Mouse (Mus musculus) MEL (cell line): ENCODE data around the gene Fam173a. TPM values are rescaled to one million over a fixed set of nuclear protein-coding genes. Genes with fewer than 3 reads are reported as not detected.

Experiments used
- DNase-seq: peaks from one replicate; pipeline ENCODE4 v3.0.0; 2011; ENCODE audit warnings: low read depth, low spot score
- H3K27ac ChIP-seq: 2 replicates; pipeline ENCODE4 v1.5.1; 2012; ENCODE audit warnings: low read depth, mild to moderate bottlenecking, control low read depth, low read length, moderate library complexity; ENCODE audit not compliant: control insufficient read depth
- H3K27me3 ChIP-seq, 2 experiments: fragments of 150-350 bp in 1 of 2; sonication (generic) in 1 of 2; 2 replicates each; pipeline ENCODE4 v1.6.1; 2012; ENCODE audit warnings: low read length in 2 of 2, mild to moderate bottlenecking in 2 of 2, improper control_type of control experiment in 1 of 2, moderate library complexity in 1 of 2; ENCODE audit not compliant: insufficient read depth in 2 of 2, control insufficient read depth in 1 of 2
- H3K36me3 ChIP-seq, 2 experiments: 2 replicates each; pipeline ENCODE4 v1.6.1; 2012 to 2014; ENCODE audit warnings: low read length in 2 of 2, improper control_type of control experiment in 1 of 2, inconsistent platforms in 1 of 2, mild to moderate bottlenecking in 1 of 2; ENCODE audit not compliant: insufficient read depth in 2 of 2, control insufficient read depth in 1 of 2
- H3K4me1 ChIP-seq, 2 experiments: fragments of 150-350 bp in 1 of 2; sonication (generic) in 1 of 2; 2 replicates each; pipeline ENCODE4 v1.6.1; 2012; ENCODE audit warnings: low read length in 2 of 2, improper control_type of control experiment in 1 of 2, mild to moderate bottlenecking in 1 of 2; ENCODE audit not compliant: insufficient read depth in 2 of 2, control insufficient read depth in 1 of 2
- H3K4me3 ChIP-seq, 2 experiments: fragments of 150-350 bp in 1 of 2; sonication (generic) in 1 of 2; 2 replicates each; pipeline ENCODE4 v1.5.1; 2012; ENCODE audit warnings: low read depth in 2 of 2, low read length in 2 of 2, mild to moderate bottlenecking in 2 of 2, moderate library complexity in 2 of 2, control low read depth in 1 of 2, improper control_type of control experiment in 1 of 2; ENCODE audit not compliant: control insufficient read depth in 1 of 2, insufficient read depth in 1 of 2
- H3K79me2 ChIP-seq: 2 replicates; pipeline ENCODE4 v1.6.1; 2012; ENCODE audit warnings: mild to moderate bottlenecking, low read length, moderate library complexity; ENCODE audit not compliant: control insufficient read depth, poor library complexity, insufficient read depth
- H3K9ac ChIP-seq: 2 replicates; pipeline ENCODE4 v1.6.1; 2012; ENCODE audit warnings: low read depth, mild to moderate bottlenecking, control low read depth, low read length, moderate library complexity; ENCODE audit not compliant: control insufficient read depth, poor library complexity, severe bottlenecking
- H3K9me3 ChIP-seq: fragments of 150-350 bp; sonication (generic); replicated peaks from 2 replicates; pipeline ENCODE4 v1.6.1; 2012; ENCODE audit warnings: mild to moderate bottlenecking, low read length, improper control_type of control experiment, moderate library complexity; ENCODE audit not compliant: insufficient read depth
- BHLHE40 ChIP-seq: IDR thresholded peaks from 2 replicates; pipeline ENCODE4 v1.6.1; 2012; ENCODE audit warnings: low read depth, mild to moderate bottlenecking, inconsistent platforms, low read length, improper control_type of control experiment, borderline replicate concordance
- CHD2 ChIP-seq: IDR thresholded peaks from 2 replicates; pipeline ENCODE4 v1.6.1; 2011; ENCODE audit warnings: low read length, improper control_type of control experiment
- CTCF ChIP-seq, 3 experiments: IDR thresholded peaks in 2 of 3; conservative IDR thresholded peaks in 1 of 3; 2 replicates each; pipeline ENCODE4 v1.5.1; 2011 to 2012; ENCODE audit warnings: low read length in 3 of 3, low read depth in 2 of 3, mild to moderate bottlenecking in 2 of 3, improper control_type of control experiment in 1 of 3, inconsistent platforms in 1 of 3, mixed read lengths in 1 of 3, moderate library complexity in 1 of 3; ENCODE audit not compliant: control insufficient read depth in 1 of 3, insufficient read depth in 1 of 3, poor library complexity in 1 of 3, severe bottlenecking in 1 of 3
- EP300 ChIP-seq, 2 experiments: IDR thresholded peaks; 2 replicates each; pipeline ENCODE4 v1.6.1; 2011; ENCODE audit warnings: improper control_type of control experiment in 2 of 2, low read length in 2 of 2, low read depth in 1 of 2, mild to moderate bottlenecking in 1 of 2
- ETS1 ChIP-seq: IDR thresholded peaks from 2 replicates; pipeline ENCODE4 v1.6.1; 2012; ENCODE audit warnings: low read depth, mild to moderate bottlenecking, inconsistent platforms, low read length, improper control_type of control experiment, moderate library complexity
- GABPA ChIP-seq: IDR thresholded peaks from 2 replicates; pipeline ENCODE4 v1.6.1; 2012; ENCODE audit warnings: low read depth, mild to moderate bottlenecking, inconsistent platforms, low read length, improper control_type of control experiment, moderate library complexity
- HCFC1 ChIP-seq: IDR thresholded peaks from 2 replicates; pipeline ENCODE4 v1.6.1; 2012; ENCODE audit warnings: low read depth, mild to moderate bottlenecking, inconsistent platforms, low read length, improper control_type of control experiment, moderate library complexity
- JUND ChIP-seq: IDR thresholded peaks from 2 replicates; pipeline ENCODE4 v1.6.1; 2011; ENCODE audit warnings: low read depth, mild to moderate bottlenecking, improper control_type of control experiment, low read length
- KAT2A ChIP-seq: conservative IDR thresholded peaks from 2 replicates; pipeline ENCODE4 v1.6.1; 2012; ENCODE audit warnings: low read depth, low read length, improper control_type of control experiment, inconsistent platforms
- MAFK ChIP-seq: IDR thresholded peaks from 2 replicates; pipeline ENCODE4 v1.6.1; 2011; ENCODE audit warnings: low read depth, mild to moderate bottlenecking, low read length, improper control_type of control experiment, borderline replicate concordance
- MAX ChIP-seq: IDR thresholded peaks from 2 replicates; pipeline ENCODE4 v1.6.1; 2011; ENCODE audit warnings: low read length, improper control_type of control experiment
- MAZ ChIP-seq: IDR thresholded peaks from 2 replicates; pipeline ENCODE4 v1.6.1; 2012; ENCODE audit warnings: low read depth, mild to moderate bottlenecking, inconsistent platforms, low read length, improper control_type of control experiment
- MEF2A ChIP-seq: IDR thresholded peaks from 2 replicates; pipeline ENCODE4 v1.6.1; 2014; ENCODE audit warnings: low read depth, mild to moderate bottlenecking, inconsistent platforms, low read length, improper control_type of control experiment; ENCODE audit not compliant: poor library complexity, insufficient replicate concordance, severe bottlenecking; ENCODE audit errors: extremely low read depth
- MYB ChIP-seq: IDR thresholded peaks from 2 replicates; pipeline ENCODE4 v1.6.1; 2011; ENCODE audit warnings: mild to moderate bottlenecking, low read depth, low read length, improper control_type of control experiment
- MYC ChIP-seq: IDR thresholded peaks from 2 replicates; pipeline ENCODE4 v1.6.1; 2011; ENCODE audit warnings: low read depth, mild to moderate bottlenecking, low read length, improper control_type of control experiment, moderate library complexity
- NRF1 ChIP-seq: IDR thresholded peaks from 2 replicates; pipeline ENCODE4 v1.6.1; 2014; ENCODE audit warnings: low read depth, mild to moderate bottlenecking, inconsistent platforms, low read length, improper control_type of control experiment, moderate library complexity; ENCODE audit not compliant: poor library complexity, insufficient read depth, severe bottlenecking
- POLR2A ChIP-seq, 2 experiments: IDR thresholded peaks; 2 replicates each; pipeline ENCODE4 v1.6.1; 2011 to 2012; ENCODE audit warnings: low read length in 2 of 2, mild to moderate bottlenecking in 2 of 2, control low read depth in 1 of 2, improper control_type of control experiment in 1 of 2, low read depth in 1 of 2, moderate library complexity in 1 of 2; ENCODE audit not compliant: control insufficient read depth in 1 of 2, insufficient read depth in 1 of 2, poor library complexity in 1 of 2
- POLR2AphosphoS2 ChIP-seq: IDR thresholded peaks from 2 replicates; pipeline ENCODE4 v1.6.1; 2011; ENCODE audit warnings: low read length, improper control_type of control experiment
- POLR2AphosphoS5 ChIP-seq: IDR thresholded peaks from 2 replicates; pipeline ENCODE4 v1.6.1; 2012; ENCODE audit warnings: low read depth, borderline replicate concordance, mild to moderate bottlenecking, inconsistent platforms, low read length, moderate library complexity, mixed read lengths
- RAD21 ChIP-seq: IDR thresholded peaks from 2 replicates; pipeline ENCODE4 v1.6.1; 2011; ENCODE audit warnings: mild to moderate bottlenecking, low read depth, low read length, improper control_type of control experiment
- RCOR1 ChIP-seq: IDR thresholded peaks from 2 replicates; pipeline ENCODE4 v1.6.1; 2012; ENCODE audit warnings: low read depth, mild to moderate bottlenecking, inconsistent platforms, low read length, improper control_type of control experiment
- SIN3A ChIP-seq: IDR thresholded peaks from 2 replicates; pipeline ENCODE4 v1.6.1; 2012; ENCODE audit warnings: low read length, improper control_type of control experiment, inconsistent platforms
- SMC3 ChIP-seq: IDR thresholded peaks from 2 replicates; pipeline ENCODE4 v1.6.1; 2011; ENCODE audit warnings: low read depth, low read length, improper control_type of control experiment
- TAL1 ChIP-seq: IDR thresholded peaks from 2 replicates; pipeline ENCODE4 v1.6.1; 2012; ENCODE audit warnings: mild to moderate bottlenecking, inconsistent platforms, low read length, moderate library complexity, mixed read lengths
- TBP ChIP-seq: IDR thresholded peaks from 2 replicates; pipeline ENCODE4 v1.8.0; 2011; ENCODE audit warnings: low read depth, low read length, improper control_type of control experiment
- TCF12 ChIP-seq: IDR thresholded peaks from 2 replicates; pipeline ENCODE4 v1.6.1; 2014; ENCODE audit warnings: low read depth, mild to moderate bottlenecking, inconsistent platforms, low read length, improper control_type of control experiment, moderate library complexity
- UBTF ChIP-seq: IDR thresholded peaks from 2 replicates; pipeline ENCODE4 v1.6.1; 2012; ENCODE audit warnings: low read depth, mild to moderate bottlenecking, inconsistent platforms, low read length, improper control_type of control experiment, moderate library complexity, borderline replicate concordance; ENCODE audit not compliant: insufficient read depth
- ZMIZ1 ChIP-seq: IDR thresholded peaks from 2 replicates; pipeline ENCODE4 v1.6.1; 2012; ENCODE audit warnings: low read depth, mild to moderate bottlenecking, inconsistent platforms, low read length, improper control_type of control experiment, moderate library complexity
- ZNF384 ChIP-seq: IDR thresholded peaks from 2 replicates; pipeline ENCODE4 v1.6.1; 2012; ENCODE audit warnings: low read depth, mild to moderate bottlenecking, inconsistent platforms, low read length, improper control_type of control experiment
- polyA plus RNA-seq, 2 experiments: library from polyadenylated mRNA; stranded (reverse) in 1 of 2; unstranded in 1 of 2; fragments of >175 nt in 1 of 2; fragments of >200 nt in 1 of 2; gene quantifications; 2 replicates each; pipeline versions ENCODE4 v1.2.1 to v1.2.4; 2012; ENCODE audit warnings: low replicate concordance in 2 of 2, low read depth in 1 of 2; ENCODE audit not compliant: insufficient read length in 2 of 2, insufficient read depth in 1 of 2, missing spikeins in 1 of 2
- total RNA-seq: library from RNA; depleted of rRNA; stranded (reverse); fragments of 300-350 nt; gene quantifications from 2 replicates; pipeline ENCODE4 v1.2.3, GENCODE M21; 2012

Gene Fam173a
- total and polyA plus RNA-seq, 3 experiments = 36.6 to 39.0 TPM; not detected in 1

DNA sequence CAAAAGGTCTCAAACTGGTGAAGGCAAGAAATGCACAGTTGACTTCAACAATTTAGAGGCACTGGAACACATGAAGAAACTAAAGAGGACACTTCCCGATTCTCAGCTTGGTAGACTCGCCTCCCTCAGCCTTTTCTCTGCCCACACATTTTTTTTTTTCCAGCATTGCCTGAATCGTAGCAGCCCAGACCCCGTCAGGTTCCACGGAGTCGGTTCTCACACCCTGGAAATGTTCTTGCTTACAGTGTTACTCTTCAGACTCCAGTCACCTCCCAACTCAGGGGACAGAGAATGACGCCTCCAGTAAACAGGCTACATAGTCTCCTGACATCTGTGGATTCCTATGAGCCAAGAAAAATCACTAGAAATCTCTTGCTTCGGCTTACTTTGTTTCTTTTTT lies 32.6 kb downstream of the Fam173a start:
- H3K9me3 ChIP-seq = no peaks in the 10 kb centered on the region
- no peak overlapping the region for H3K4me3 ChIP-seq
- no peaks in the 10 kb centered on the region for H3K79me2 ChIP-seq
- H3K27ac ChIP-seq = no peak overlapping the region
- H3K4me1 ChIP-seq = no peaks in the 10 kb centered on the region
- peaks cover 9 to 13% of the 10 kb centered on the region in 2 experiments for H3K27me3 ChIP-seq
- TF ChIP-seq KAT2A (no peak), ZMIZ1 (no peak), EP300 (IDR thresholded peaks at IDR 0.05; ENCODE audit: low read depth in 1 of 2, low read length in 2 of 2) (no peak), SIN3A (no peak), POLR2A (IDR thresholded peaks at IDR 0.05; ENCODE audit: control insufficient read depth in 1 of 2, insufficient read depth in 1 of 2, low read depth in 1 of 2, low read length in 2 of 2, poor library complexity in 1 of 2) (no peak), MYB (no peak), MAZ (no peak), TBP (no peak), SMC3 (no peak), MYC (no peak), BHLHE40 (no peak), UBTF (no peak), RCOR1 (no peak), ETS1 (no peak), MAX (no peak), CHD2 (no peak), NRF1 (no peak)
- H3K9ac ChIP-seq = no peak overlapping the region
- no peak for DNase-seq
- H3K36me3 ChIP-seq = no peaks in the 10 kb centered on the region

DNA sequence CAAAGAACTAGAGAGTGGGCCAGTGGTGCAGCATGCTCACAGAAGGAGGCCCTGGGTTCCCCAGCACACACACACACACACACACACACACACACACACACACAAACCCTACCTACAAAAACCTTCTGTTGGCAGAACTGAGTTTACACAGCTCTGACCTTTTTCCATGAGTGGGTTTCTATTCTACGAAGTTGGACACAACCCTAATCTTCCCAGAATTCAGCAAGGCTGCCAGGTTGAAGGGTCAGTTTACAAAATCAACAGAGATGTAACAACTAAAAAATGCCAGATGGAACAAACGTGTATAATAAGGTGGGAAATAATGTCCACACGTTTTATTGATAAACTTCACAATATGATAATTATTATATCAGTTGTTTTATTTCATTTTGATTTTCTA lies 35.0 kb downstream of the Fam173a start:
- H3K4me3 ChIP-seq = no peak overlapping the region
- H3K79me2 ChIP-seq = no peaks in the 10 kb centered on the region
- H3K27me3 ChIP-seq = peaks cover 3 to 11% of the 10 kb centered on the region in 2 experiments
- no peak for TF ChIP-seq RCOR1
- TF ChIP-seq CTCF (IDR thresholded peaks at IDR 0.05 in 2 of 3, conservative IDR thresholded peaks at IDR 0.05 in 1 of 3; ENCODE audit: control insufficient read depth in 1 of 3, insufficient read depth in 1 of 3, low read depth in 2 of 3, low read length in 3 of 3, poor library complexity in 1 of 3, severe bottlenecking in 1 of 3) = no peak
- TF ChIP-seq ZNF384 = no peak
- TF ChIP-seq GABPA = no peak
- no peak for TF ChIP-seq POLR2A (IDR thresholded peaks at IDR 0.05; ENCODE audit: control insufficient read depth in 1 of 2, insufficient read depth in 1 of 2, low read depth in 1 of 2, low read length in 2 of 2, poor library complexity in 1 of 2)
- TF ChIP-seq RAD21 = no peak
- no peak for TF ChIP-seq MEF2A
- no peak for TF ChIP-seq MAFK
- TF ChIP-seq POLR2AphosphoS2 = no peak
- no peak for TF ChIP-seq POLR2AphosphoS5
- no peak for TF ChIP-seq TAL1
- no peak for TF ChIP-seq MYB
- TF ChIP-seq TBP = no peak
- TF ChIP-seq JUND = no peak
- TF ChIP-seq TCF12 = no peak
- no peak for TF ChIP-seq SIN3A
- no peak for TF ChIP-seq HCFC1
- TF ChIP-seq ZMIZ1 = no peak
- TF ChIP-seq, all 39 proteins: peak for 0
- Histone ChIP-seq H3K27ac (no peak overlapping the region), H3K9ac (no peak overlapping the region), H3K9me3 (no peaks in the 10 kb centered on the region), H3K4me1 (no peaks in the 10 kb centered on the region), H3K36me3 (no peaks in the 10 kb centered on the region)
- no peak for DNase-seq
